Mouse (Mus musculus) thymus, adult 2 months (tissue): ENCODE data around the gene Flt3l. TPM values are rescaled to one million over a fixed set of nuclear protein-coding genes. Genes with fewer than 3 reads are reported as not detected.
"Not testable (repeated sequence)": the region's sequence is repeated elsewhere in the genome, so short reads cannot be mapped to it uniquely, and the experiment has no call there.

Source experiments
- DNase-seq: peaks from one replicate; pipeline ENCODE4 v3.0.0; 2021
- H3K27ac ChIP-seq: fragments of 200-500 bp; 2 replicates; pipeline ENCODE4 v1.5.1; 2012; ENCODE audit warnings: low read length, control low read depth; ENCODE audit not compliant: control insufficient read depth, insufficient read depth
- H3K27me3 ChIP-seq: fragments of 200-500 bp; 2 replicates; pipeline ENCODE4 v1.6.1; 2012; ENCODE audit warnings: mild to moderate bottlenecking, low read length, moderate library complexity, mixed read lengths; ENCODE audit not compliant: control insufficient read depth, insufficient read depth
- H3K36me3 ChIP-seq: fragments of 200-500 bp; 2 replicates; pipeline ENCODE4 v1.6.1; 2012; ENCODE audit warnings: mild to moderate bottlenecking, low read length, moderate library complexity; ENCODE audit not compliant: control insufficient read depth, insufficient read depth
- H3K4me1 ChIP-seq: fragments of 200-500 bp; replicated peaks from 2 replicates; pipeline ENCODE4 v1.6.1; 2012; ENCODE audit warnings: low read length; ENCODE audit not compliant: control insufficient read depth, insufficient read depth
- H3K4me3 ChIP-seq: fragments of 200-500 bp; 2 replicates; pipeline ENCODE4 v1.5.1; 2012; ENCODE audit warnings: mild to moderate bottlenecking, low read length, control low read depth, moderate library complexity; ENCODE audit not compliant: control insufficient read depth, insufficient read depth
- CTCF ChIP-seq: fragments of 200-500 bp; IDR thresholded peaks from 2 replicates; pipeline ENCODE4 v1.5.1; 2012; ENCODE audit warnings: mild to moderate bottlenecking, control low read depth, low read length, moderate library complexity, borderline replicate concordance; ENCODE audit not compliant: control insufficient read depth, poor library complexity, insufficient read depth; ENCODE audit errors: extremely low read depth
- POLR2A ChIP-seq: fragments of 200-500 bp; IDR thresholded peaks from 2 replicates; pipeline ENCODE4 v1.6.1; 2012; ENCODE audit warnings: mild to moderate bottlenecking, low read length, control low read depth, moderate library complexity; ENCODE audit not compliant: control insufficient read depth, poor library complexity, insufficient read depth; ENCODE audit errors: extremely low read depth
- WGBS: fragments of 180-500 bp; shearing (Covaris S2); methylation state at CpG from one replicate; pipeline ENCODE4 v1.1.7; 2018; 5-methylcytosine and 5-hydroxymethylcytosine counted together
- polyA plus RNA-seq: library from polyadenylated mRNA; depleted of rRNA; stranded (reverse); fragments of >200 nt; gene quantifications from 2 replicates; pipeline ENCODE4 v1.2.3, GENCODE M21; 2012

The Flt3l gene
- polyA plus RNA-seq, 1 experiment: 207 TPM

DNA sequence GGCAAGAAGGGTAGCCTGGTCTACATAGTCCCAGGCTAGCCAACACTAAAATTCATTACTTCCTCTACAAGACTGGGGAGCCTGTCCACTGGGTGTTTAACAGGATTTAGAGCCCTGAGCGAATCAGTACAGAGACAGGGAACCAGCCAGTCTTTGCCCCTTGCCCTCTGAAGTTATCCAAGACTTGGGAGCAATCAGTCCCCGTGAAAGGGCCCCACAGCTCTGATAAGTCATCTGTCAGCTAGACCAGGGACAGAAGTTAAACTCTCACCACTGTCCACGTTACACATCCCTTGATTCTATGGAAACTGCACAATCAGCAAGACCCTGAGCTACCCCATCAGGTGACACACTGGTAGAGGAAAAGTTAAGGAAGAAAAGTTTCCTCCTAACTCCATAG is 23.7 kb downstream of the Flt3l start:
- DNase-seq: no peak
- peaks cover 4% of the 10 kb centered on the region; the same call in 1 of the 2 replicates for H3K4me1 ChIP-seq
- H3K27me3 ChIP-seq: no peaks in the 10 kb centered on the region
- 87% methylated on average over 3 of the region's 3 CpGs for WGBS
- H3K4me3 ChIP-seq: no peak overlapping the region
- TF ChIP-seq POLR2A (no peak), CTCF (no peak)
- H3K36me3 ChIP-seq: no peaks in the 10 kb centered on the region
- H3K27ac ChIP-seq: no peak overlapping the region

DNA sequence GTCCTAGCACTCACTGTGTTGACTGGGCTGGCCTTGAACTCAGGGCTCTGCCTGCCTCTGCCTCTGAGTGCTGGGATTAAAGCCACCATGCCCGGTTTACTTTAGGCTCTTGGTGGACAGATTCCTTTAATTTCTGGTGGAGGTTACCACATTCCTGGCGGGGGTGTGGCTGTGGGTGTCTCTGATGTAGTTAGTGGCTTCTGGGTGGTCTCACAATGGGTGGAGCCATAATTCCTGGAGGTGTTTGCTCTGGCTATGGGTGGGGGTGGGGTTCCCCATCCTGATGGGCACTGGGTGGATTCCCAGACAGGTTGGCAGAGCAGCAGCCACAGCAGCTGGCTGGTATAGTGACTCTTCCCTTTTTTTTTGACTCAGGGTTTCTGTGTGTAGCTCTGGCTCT is 24.3 kb downstream of the Flt3l start:
- Histone ChIP-seq H3K4me1 (peaks cover 6% of the 10 kb centered on the region; the same call in 1 of the 2 replicates), H3K4me3 (no peak overlapping the region), H3K27ac (no peak overlapping the region), H3K36me3 (no peaks in the 10 kb centered on the region), H3K27me3 (no peaks in the 10 kb centered on the region)
- 76% methylated on average over 2 of the region's 2 CpGs for WGBS
- no peak for DNase-seq
- no peak for TF ChIP-seq POLR2A
- no peak for TF ChIP-seq CTCF

DNA sequence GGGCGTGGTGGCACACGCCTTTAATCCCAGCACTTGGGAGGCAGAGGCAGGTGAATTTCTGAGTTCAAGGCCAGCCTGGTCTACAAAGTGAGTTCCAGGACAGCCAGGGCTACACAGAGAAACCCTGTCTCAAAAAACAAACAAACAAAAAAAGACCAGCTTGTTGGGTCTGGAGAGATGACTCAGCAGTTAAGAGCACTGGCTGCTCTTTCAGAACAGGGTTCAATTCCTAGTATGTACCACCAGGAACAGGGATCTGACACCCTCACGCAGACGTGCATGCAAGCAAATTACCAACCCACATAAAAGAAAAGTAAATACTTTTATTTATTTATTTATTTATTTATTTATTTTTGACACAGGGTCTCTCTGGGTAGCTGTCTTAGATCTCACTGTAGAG is 26.1 kb downstream of the Flt3l start:
- not testable (repeated sequence) for H3K4me1 ChIP-seq, DNase-seq, H3K36me3 ChIP-seq, H3K4me3 ChIP-seq, H3K27me3 ChIP-seq, H3K27ac ChIP-seq
- WGBS: 75% methylated on average over 4 of the region's 4 CpGs

- Histone ChIP-seq H3K4me3 (no peak overlapping the region), H3K27ac (no peak overlapping the region), H3K4me1 (peaks cover 6% of the 10 kb centered on the region; the same call in 1 of the 2 replicates), H3K36me3 (no peaks in the 10 kb centered on the region), H3K27me3 (no peaks in the 10 kb centered on the region)
- no peak for DNase-seq
- TF ChIP-seq POLR2A (no peak), CTCF (no peak)
- 37% methylated on average over 5 of the region's 5 CpGs for WGBS
Observed at GRCm38 (mm10) chr7:45107052-45107645, 29.1 kb downstream of the Flt3l start.

GRCm38 (mm10) chr7:45106441-45106840 is 29.8 kb downstream of the Flt3l start:
- H3K27me3 ChIP-seq: no peaks in the 10 kb centered on the region
- no peak overlapping the region for H3K4me3 ChIP-seq
- peaks cover 6% of the 10 kb centered on the region; the same call in 1 of the 2 replicates for H3K4me1 ChIP-seq
- DNase-seq: no peak
- H3K27ac ChIP-seq: no peak overlapping the region; the same call in 1 of the 2 replicates
- 73% methylated on average over 6 of the region's 6 CpGs for WGBS
- no peak for TF ChIP-seq POLR2A
- no peak for TF ChIP-seq CTCF
- no peaks in the 10 kb centered on the region for H3K36me3 ChIP-seq

DNA sequence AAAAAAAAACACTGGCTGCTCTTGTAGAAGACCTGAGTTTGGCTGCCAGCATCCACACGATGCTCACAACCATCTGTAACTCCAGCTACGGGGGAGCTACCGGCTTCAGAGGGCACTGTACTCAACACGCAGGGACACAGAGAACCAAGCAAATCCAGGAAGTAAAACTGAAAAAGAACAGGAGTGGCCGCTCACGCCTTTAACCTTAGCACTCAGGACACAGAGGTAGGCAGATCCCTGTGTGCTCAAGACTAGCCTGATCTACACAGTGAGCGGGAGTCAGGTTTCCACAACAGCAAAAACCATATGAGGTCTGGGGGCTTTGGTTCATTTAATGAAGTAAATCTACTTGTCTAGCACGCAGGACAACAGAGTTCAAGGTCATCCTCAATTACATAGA is 30.7 kb downstream of the Flt3l start:
- 91% methylated on average over 8 of the region's 8 CpGs for WGBS
- peaks cover 4% of the 10 kb centered on the region; the same call in 1 of the 2 replicates for H3K4me1 ChIP-seq
- no peaks in the 10 kb centered on the region for H3K36me3 ChIP-seq
- H3K27me3 ChIP-seq: no peaks in the 10 kb centered on the region
- H3K4me3 ChIP-seq: no peak overlapping the region
- H3K27ac ChIP-seq: no peak overlapping the region
- TF ChIP-seq POLR2A: no peak
- no peak for TF ChIP-seq CTCF
- no peak for DNase-seq

- peaks cover 2% of the 10 kb centered on the region; the same call in 1 of the 2 replicates for H3K4me1 ChIP-seq
- WGBS: 87% methylated on average over 5 of the region's 5 CpGs
- H3K27me3 ChIP-seq: no peaks in the 10 kb centered on the region
- TF ChIP-seq CTCF (no peak), POLR2A (no peak)
- H3K4me3 ChIP-seq: no peak overlapping the region
- no peak for DNase-seq
- H3K36me3 ChIP-seq: no peaks in the 10 kb centered on the region
- no peak overlapping the region for H3K27ac ChIP-seq
Observed at GRCm38 (mm10) chr7:45104941-45105340, 31.3 kb downstream of the Flt3l start.
